Mouse (Mus musculus) CH12.LX (cell line): ENCODE results near the gene Plcg2.
A peak's percentile ranks its signal among the peaks of the same experiment; 100 is the strongest.

Source experiments
- CHD1 ChIP-seq: IDR thresholded peaks from 2 replicates; pipeline ENCODE4 v1.6.1; 2012; ENCODE audit warnings: low read depth, low read length, improper control_type of control experiment, inconsistent platforms
- CTCF ChIP-seq, 2 experiments: IDR thresholded peaks in 1 of 2; conservative IDR thresholded peaks in 1 of 2; 2 replicates each; pipeline ENCODE4 v1.5.1; 2011 to 2012; ENCODE audit warnings: low read depth in 2 of 2, low read length in 2 of 2, improper control_type of control experiment in 1 of 2, inconsistent platforms in 1 of 2, mild to moderate bottlenecking in 1 of 2, moderate library complexity in 1 of 2
- EP300 ChIP-seq: IDR thresholded peaks from 2 replicates; pipeline ENCODE4 v1.6.1; 2011; ENCODE audit warnings: low read length, improper control_type of control experiment
- ETS1 ChIP-seq: conservative IDR thresholded peaks from 2 replicates; pipeline ENCODE4 v1.6.1; 2012; ENCODE audit warnings: low read depth, mild to moderate bottlenecking, inconsistent platforms, low read length, improper control_type of control experiment, moderate library complexity
- HCFC1 ChIP-seq: IDR thresholded peaks from 2 replicates; pipeline ENCODE4 v1.6.1; 2012; ENCODE audit warnings: low read depth, mild to moderate bottlenecking, inconsistent platforms, low read length, improper control_type of control experiment
- MYC ChIP-seq: IDR thresholded peaks from 2 replicates; pipeline ENCODE4 v1.6.1; 2011; ENCODE audit warnings: low read depth, mild to moderate bottlenecking, improper control_type of control experiment, low read length
- PAX5 ChIP-seq: IDR thresholded peaks from 2 replicates; pipeline ENCODE4 v1.6.1; 2012; ENCODE audit warnings: low read length, inconsistent platforms, mixed read lengths
- POLR2A ChIP-seq: IDR thresholded peaks from 2 replicates; pipeline ENCODE4 v1.6.1; 2011; ENCODE audit warnings: low read depth, mild to moderate bottlenecking, improper control_type of control experiment, low read length
- TBP ChIP-seq: conservative IDR thresholded peaks from 2 replicates; pipeline ENCODE4 v1.6.1; 2011; ENCODE audit warnings: low read depth, low read length, improper control_type of control experiment
- TCF12 ChIP-seq: IDR thresholded peaks from 2 replicates; pipeline ENCODE4 v1.6.1; 2014; ENCODE audit warnings: low read depth, mild to moderate bottlenecking, inconsistent platforms, low read length, improper control_type of control experiment
- ZC3H11A ChIP-seq: IDR thresholded peaks from 2 replicates; pipeline ENCODE4 v1.6.1; 2012; ENCODE audit warnings: low read depth, mild to moderate bottlenecking, inconsistent platforms, low read length, improper control_type of control experiment

- TF ChIP-seq CHD1: no peak
- no peak for TF ChIP-seq PAX5
- no peak for TF ChIP-seq ETS1
- TF ChIP-seq CTCF (conservative IDR thresholded peaks at IDR 0.05 in 1 of 2, IDR thresholded peaks at IDR 0.05 in 1 of 2; ENCODE audit: low read depth in 2 of 2, low read length in 2 of 2): peak; percentile 30 to 56; a peak in 3 of 4 replicates
- TF ChIP-seq HCFC1: no peak
- no peak for TF ChIP-seq EP300
- TF ChIP-seq ZC3H11A: no peak
- no peak for TF ChIP-seq TBP
- no peak for TF ChIP-seq POLR2A
- no peak for TF ChIP-seq MYC
- no peak for TF ChIP-seq TCF12
Measured at GRCm38 (mm10) chr8:117658990-117659389, 160.9 kb downstream of the Plcg2 start.
